Mouse (Mus musculus) cortical plate, adult 2 months (tissue): ENCODE data around the gene Gpd2.

Source experiments
- CTCF ChIP-seq: fragments of 200-500 bp; IDR thresholded peaks from 2 replicates; pipeline ENCODE4 v1.5.1; 2011; ENCODE audit warnings: mild to moderate bottlenecking, control low read depth, low read length; ENCODE audit not compliant: insufficient read depth; ENCODE audit errors: extremely low read depth
- POLR2A ChIP-seq: fragments of 200-500 bp; IDR thresholded peaks from 2 replicates; pipeline ENCODE4 v1.6.1; 2011; ENCODE audit warnings: mild to moderate bottlenecking, low read length, control low read depth; ENCODE audit not compliant: insufficient read depth; ENCODE audit errors: extremely low read depth

DNA sequence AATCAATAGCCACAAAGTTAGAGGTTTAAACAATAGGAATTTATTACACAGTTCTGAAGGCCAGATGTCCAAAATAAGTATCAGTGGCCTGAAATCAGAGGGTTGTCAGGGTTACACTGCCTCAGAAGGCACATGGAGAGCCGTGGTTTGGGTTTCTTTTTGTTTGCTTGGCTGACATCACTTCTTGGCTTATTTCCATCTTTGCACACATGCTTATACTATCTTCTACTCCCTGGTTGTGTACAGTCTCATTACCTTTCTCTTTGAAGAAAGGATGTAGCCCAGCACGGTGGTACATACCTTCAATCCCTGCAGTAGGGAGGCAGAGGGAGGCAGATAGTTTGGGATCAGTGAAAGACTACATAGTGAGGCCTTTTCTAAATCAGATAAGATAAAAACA is 12.2 kb upstream of the Gpd2 start:
- TF ChIP-seq POLR2A, result no peak
- TF ChIP-seq CTCF, result no peak
